Mouse (Mus musculus): ENCODE measurements around the gene Hap1. TPM values are rescaled to one million over a fixed set of nuclear protein-coding genes. Genes with fewer than 3 reads are reported as not detected.

Gene Hap1
- total and polyA plus RNA-seq, 2 experiments from 2014 or later = 2.0 to 3.5 TPM

GRCm38 (mm10) chr11:100392958-100393357 is 37.0 kb upstream of the Hap1 start:
- no peaks in the 10 kb centered on the region for H3K9me3 ChIP-seq (replicated peaks; ENCODE audit: control insufficient read depth, low read length)
- no peak overlapping the region for H3K9ac ChIP-seq (replicated peaks; ENCODE audit: low read depth, low read length)
- H3K36me3 ChIP-seq (replicated peaks; ENCODE audit: control insufficient read depth, insufficient read depth, low read length) = 0 out of 2 replicates have a peak, but pooled peaks cover 4% of the 10 kb centered on the region
- no peak for ATAC-seq (ENCODE audit: insufficient read depth, low read depth)
- H3K27ac ChIP-seq (ENCODE audit: low read depth) = peak overlapping the region; percentile 37
- no peak overlapping the region for H3K4me3 ChIP-seq (ENCODE audit: low read depth, low read length)
- DNase-seq (ENCODE audit: low spot score) = no peak
- H3K4me2 ChIP-seq (ENCODE audit: low read depth, low read length) = no peak overlapping the region
- no peaks in the 10 kb centered on the region for H3K27me3 ChIP-seq (ENCODE audit: control insufficient read depth, insufficient read depth, low read length)
- 61% methylated on average over 5 of the region's 5 CpGs for WGBS
- peaks cover 78% of the 10 kb centered on the region for H3K4me1 ChIP-seq (ENCODE audit: control insufficient read depth, insufficient read depth)
- TF ChIP-seq CTCF (IDR thresholded peaks at IDR 0.05; ENCODE audit: low read depth) = no peak
- TF ChIP-seq EP300 (IDR thresholded peaks at IDR 0.05; ENCODE audit: low read depth) = no peak

GRCm38 (mm10) chr11:100391884-100392345 is 36.0 kb upstream of the Hap1 start:
- WGBS = 88% methylated on average over 7 of the region's 7 CpGs
- Histone ChIP-seq H3K27ac (ENCODE audit: low read depth) (peak overlapping the region; percentile 88), H3K4me3 (ENCODE audit: low read depth, low read length) (no peak overlapping the region), H3K9me3 (replicated peaks; ENCODE audit: control insufficient read depth, low read length) (no peaks in the 10 kb centered on the region), H3K4me2 (ENCODE audit: low read depth, low read length) (no peak overlapping the region), H3K27me3 (ENCODE audit: control insufficient read depth, insufficient read depth, low read length) (no peaks in the 10 kb centered on the region), H3K4me1 (ENCODE audit: control insufficient read depth, insufficient read depth) (peaks cover 88% of the 10 kb centered on the region), H3K36me3 (replicated peaks; ENCODE audit: control insufficient read depth, insufficient read depth, low read length) (0 out of 2 replicates have a peak, but pooled peaks cover 4% of the 10 kb centered on the region), H3K9ac (replicated peaks; ENCODE audit: low read depth, low read length) (no peak overlapping the region)
- DNase-seq (ENCODE audit: low spot score) (no peak), ATAC-seq (ENCODE audit: insufficient read depth, low read depth) (no peak)
- TF ChIP-seq CTCF (IDR thresholded peaks at IDR 0.05; ENCODE audit: low read depth) (no peak), EP300 (IDR thresholded peaks at IDR 0.05; ENCODE audit: low read depth) (no peak)

- Histone ChIP-seq H3K4me1 (ENCODE audit: control insufficient read depth, insufficient read depth) (peaks cover 93% of the 10 kb centered on the region), H3K9me3 (replicated peaks; ENCODE audit: control insufficient read depth, low read length) (no peaks in the 10 kb centered on the region), H3K27ac (ENCODE audit: low read depth) (peak overlapping the region; percentile 88), H3K36me3 (replicated peaks; ENCODE audit: control insufficient read depth, insufficient read depth, low read length) (peaks cover 5% of the 10 kb centered on the region; the same call in 1 of the 2 replicates), H3K4me2 (ENCODE audit: low read depth, low read length) (no peak overlapping the region; the same call in 1 of the 2 replicates), H3K4me3 (ENCODE audit: low read depth, low read length) (no peak overlapping the region), H3K9ac (replicated peaks; ENCODE audit: low read depth, low read length) (0 out of 2 replicates have a peak overlapping the region, but pooled peaks have one; percentile 32), H3K27me3 (ENCODE audit: control insufficient read depth, insufficient read depth, low read length) (no peaks in the 10 kb centered on the region)
- TF ChIP-seq CTCF (IDR thresholded peaks at IDR 0.05; ENCODE audit: low read depth) (peak; percentile 19; the same call in 1 of the 2 replicates), EP300 (IDR thresholded peaks at IDR 0.05; ENCODE audit: low read depth) (peak; percentile 78; the same call in 1 of the 2 replicates)
- peak; percentile 82 for DNase-seq (ENCODE audit: low spot score)
- WGBS = 34% methylated on average over 9 of the region's 9 CpGs
- peak; percentile 62 for ATAC-seq (ENCODE audit: insufficient read depth, low read depth)
Observed at GRCm38 (mm10) chr11:100391081-100391883, 35.4 kb upstream of the Hap1 start.

GRCm38 (mm10) chr11:100389931-100390445 is 34.1 kb upstream of the Hap1 start:
- peak; percentile 21 for ATAC-seq (ENCODE audit: insufficient read depth, low read depth)
- DNase-seq (ENCODE audit: low spot score) = peak; percentile 59
- WGBS = 19% methylated on average over 8 of the region's 8 CpGs
- Histone ChIP-seq H3K9me3 (replicated peaks; ENCODE audit: control insufficient read depth, low read length) (no peaks in the 10 kb centered on the region), H3K9ac (replicated peaks; ENCODE audit: low read depth, low read length) (peak overlapping the region; percentile 32; the same call in 1 of the 2 replicates), H3K4me2 (ENCODE audit: low read depth, low read length) (peak overlapping the region; percentile 44), H3K4me3 (ENCODE audit: low read depth, low read length) (no peak overlapping the region), H3K27me3 (ENCODE audit: control insufficient read depth, insufficient read depth, low read length) (no peaks in the 10 kb centered on the region), H3K36me3 (replicated peaks; ENCODE audit: control insufficient read depth, insufficient read depth, low read length) (peaks cover 18% of the 10 kb centered on the region), H3K27ac (ENCODE audit: low read depth) (peak overlapping the region; percentile 88), H3K4me1 (ENCODE audit: control insufficient read depth, insufficient read depth) (peaks cover 86% of the 10 kb centered on the region)
- peak; percentile 61; the same call in 1 of the 2 replicates for TF ChIP-seq EP300 (IDR thresholded peaks at IDR 0.05; ENCODE audit: low read depth)
- TF ChIP-seq CTCF (IDR thresholded peaks at IDR 0.05; ENCODE audit: low read depth) = no peak

- H3K4me3 ChIP-seq (ENCODE audit: low read depth, low read length) = peak overlapping the region; percentile 11; the same call in 1 of the 2 replicates
- 31% methylated on average over 6 of the region's 6 CpGs for WGBS
- no peak overlapping the region for H3K9ac ChIP-seq (replicated peaks; ENCODE audit: low read depth, low read length)
- ATAC-seq (ENCODE audit: insufficient read depth, low read depth) (0 out of 2 replicates have a peak, but pooled peaks have one; percentile 11), DNase-seq (ENCODE audit: low spot score) (peak; percentile 51)
- H3K4me1 ChIP-seq (ENCODE audit: control insufficient read depth, insufficient read depth) = peaks cover 72% of the 10 kb centered on the region
- H3K27ac ChIP-seq (ENCODE audit: low read depth) = peak overlapping the region; percentile 88
- no peaks in the 10 kb centered on the region for H3K9me3 ChIP-seq (replicated peaks; ENCODE audit: control insufficient read depth, low read length)
- no peaks in the 10 kb centered on the region for H3K27me3 ChIP-seq (ENCODE audit: control insufficient read depth, insufficient read depth, low read length)
- TF ChIP-seq CTCF (IDR thresholded peaks at IDR 0.05; ENCODE audit: low read depth) = no peak
- TF ChIP-seq EP300 (IDR thresholded peaks at IDR 0.05; ENCODE audit: low read depth) = peak; percentile 59; the same call in 1 of the 2 replicates
- peak overlapping the region; percentile 40 for H3K4me2 ChIP-seq (ENCODE audit: low read depth, low read length)
- H3K36me3 ChIP-seq (replicated peaks; ENCODE audit: control insufficient read depth, insufficient read depth, low read length) = peaks cover 31% of the 10 kb centered on the region
Observed at GRCm38 (mm10) chr11:100388588-100388987, 32.7 kb upstream of the Hap1 start.

All from heart, postnatal 0 days (tissue).